Mouse (Mus musculus): ENCODE measurements around the gene Fsip1. TPM values are rescaled to one million over a fixed set of nuclear protein-coding genes. Genes with fewer than 3 reads are reported as not detected.

Fsip1 gene
- total RNA-seq, 2 experiments from 2014 or later = not detected

DNA sequence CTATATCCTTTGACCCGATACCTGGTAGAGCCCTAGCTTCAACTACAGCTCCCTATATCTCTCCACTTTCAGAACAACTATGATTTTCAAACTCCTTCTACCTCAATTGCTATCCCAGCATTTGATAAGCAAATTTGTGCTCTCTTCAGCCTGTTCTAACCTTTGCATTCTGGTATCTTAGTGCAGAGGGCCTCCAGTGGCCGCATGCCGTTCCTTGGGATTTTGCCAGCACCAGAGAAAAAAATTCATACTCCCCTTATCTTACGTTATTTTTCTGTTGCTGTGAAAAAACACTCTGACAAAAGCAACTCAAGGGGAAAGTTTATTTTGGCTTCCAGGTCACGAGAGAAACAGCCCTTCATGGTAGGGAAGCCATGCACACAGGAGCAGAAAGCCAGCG is 173.1 kb downstream of the Fsip1 start:
- intact Hi-C loops (cut with DNase I) = no loop called here
- no peak for TF ChIP-seq CTCF (IDR thresholded peaks at IDR 0.05)
- DNase-seq = no peak
- no peak overlapping the region for H3K27ac ChIP-seq
- no peak overlapping the region for H3K4me3 ChIP-seq

DNA sequence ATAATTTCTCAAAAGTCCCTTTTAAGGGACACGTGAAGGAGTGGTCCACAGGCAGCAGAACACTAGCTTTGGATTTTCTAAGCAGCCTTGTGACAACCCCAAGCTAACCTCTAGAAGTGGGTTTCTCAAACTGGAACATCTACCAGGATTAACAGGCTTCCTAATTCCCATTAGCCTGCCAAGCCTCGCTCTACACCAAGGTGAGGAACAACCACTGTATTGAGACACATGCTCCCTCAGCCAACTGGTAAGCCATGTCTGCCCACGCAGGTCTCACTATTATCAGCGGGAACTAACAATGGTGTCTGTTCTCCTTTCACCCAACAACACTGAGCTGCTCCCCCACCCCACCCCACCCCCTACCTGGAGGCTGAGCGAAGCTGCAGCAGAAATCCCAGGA is 175.2 kb downstream of the Fsip1 start:
- intact Hi-C loops (cut with DNase I) = no loop called here
- no peak overlapping the region for H3K27ac ChIP-seq
- H3K4me3 ChIP-seq = no peak overlapping the region
- DNase-seq = no peak
- TF ChIP-seq CTCF (IDR thresholded peaks at IDR 0.05) = no peak

Small RNAs within 50 kb of the gene (microRNA-seq; reads per million reads assigned to microRNA genes)
- not detected for gene Gm22800

Other genes with a start within 250 kb of the Fsip1 start
- gene Thbs1, start 145.1 kb downstream of the Fsip1 start, total RNA-seq (2021) = 10 to 100 TPM in 1 of 2 experiments, 1 to 10 TPM in 1; 6.1 to 19.3 TPM
- under 1 TPM in 1 of 2 experiments, not detected in 1; 0.14 TPM for gene Gpr176, start 116.5 kb upstream of the Fsip1 start, total RNA-seq (2021)
- 1 to 10 TPM; 4.2 to 5.2 TPM for gene Eif2ak4, start 131.7 kb upstream of the Fsip1 start, total RNA-seq (2021)
- gene Srp14, start 222.7 kb upstream of the Fsip1 start, total RNA-seq (2021) = 100 to 1,000 TPM; 120 to 133 TPM